Mouse (Mus musculus) embryo, embryonic 10.5 days (tissue): ENCODE data around the gene Gm49368.

ENCODE experiments used
- DNase-seq: peaks from one replicate; pipeline ENCODE4 v3.0.0-alpha.2; 2015; ENCODE audit warnings: low spot score

The Gm49368 gene

GRCm38 (mm10) chr7:128057860-128058259 lies 4.6 kb upstream of the Gm49368 start:
- DNase-seq, result no peak

- DNase-seq, result no peak
Measured at GRCm38 (mm10) chr7:128058576-128058975, 3.9 kb upstream of the Gm49368 start.

- DNase-seq, result no peak
Measured at GRCm38 (mm10) chr7:128059091-128059490, 3.4 kb upstream of the Gm49368 start.

- no peak for DNase-seq
Measured at GRCm38 (mm10) chr7:128063211-128063781, 813 bp downstream of the Gm49368 start.

- DNase-seq, result no peak
Measured at GRCm38 (mm10) chr7:128065547-128065946, 3.1 kb downstream of the Gm49368 start.

GRCm38 (mm10) chr7:128067847-128068246 lies 5.4 kb downstream of the Gm49368 start:
- no peak for DNase-seq

GRCm38 (mm10) chr7:128069844-128070243 lies 7.4 kb downstream of the Gm49368 start:
- DNase-seq, result no peak

GRCm38 (mm10) chr7:128071816-128072215 lies 9.3 kb downstream of the Gm49368 start:
- no peak for DNase-seq

GRCm38 (mm10) chr7:128080012-128080411 lies 17.5 kb downstream of the Gm49368 start:
- no peak for DNase-seq

GRCm38 (mm10) chr7:128089141-128089540 lies 26.7 kb downstream of the Gm49368 start:
- DNase-seq, result no peak

- DNase-seq, result peak; percentile 17
Measured at GRCm38 (mm10) chr7:128098135-128098534, 35.7 kb downstream of the Gm49368 start.

- DNase-seq, result no peak
Measured at GRCm38 (mm10) chr7:128100742-128101357, 38.4 kb downstream of the Gm49368 start.

GRCm38 (mm10) chr7:128105246-128105645 lies 42.8 kb downstream of the Gm49368 start:
- DNase-seq, result no peak

GRCm38 (mm10) chr7:128107462-128107861 lies 45.0 kb downstream of the Gm49368 start:
- DNase-seq, result no peak

- DNase-seq, result no peak
Measured at GRCm38 (mm10) chr7:128110314-128110713, 47.8 kb downstream of the Gm49368 start.

- DNase-seq, result no peak
Measured at GRCm38 (mm10) chr7:128112131-128112530, 49.6 kb downstream of the Gm49368 start.

GRCm38 (mm10) chr7:128114371-128115105 lies 52.1 kb downstream of the Gm49368 start:
- no peak for DNase-seq

GRCm38 (mm10) chr7:128115211-128115958 lies 52.9 kb downstream of the Gm49368 start:
- no peak for DNase-seq

- DNase-seq, result no peak
Measured at GRCm38 (mm10) chr7:128116396-128116795, 53.9 kb downstream of the Gm49368 start.

GRCm38 (mm10) chr7:128119726-128120490 lies 57.4 kb downstream of the Gm49368 start:
- DNase-seq, result no peak
